Mouse (Mus musculus) heart, embryonic 13.5 days (tissue): ENCODE measurements around the gene Nos2. TPM values are rescaled to one million over a fixed set of nuclear protein-coding genes. Genes with fewer than 3 reads are reported as not detected.
"Not testable (repeated sequence)": the region's sequence is repeated elsewhere in the genome, so short reads cannot be mapped to it uniquely, and the experiment has no call there.

ENCODE experiments used
- ATAC-seq: fragments of 200-750 bp; cut with Nextera tagmentation; 2 replicates; pipeline ENCODE4 v1.8.0; 2017; ENCODE audit warnings: moderate TSS enrichment; ENCODE audit not compliant: insufficient number of reproducible peaks, low FRiP score, low TSS enrichment; ENCODE audit errors: extremely low read depth
- H3K27ac ChIP-seq: fragments of 300-500 bp; sonication (generic); replicated peaks from 2 replicates; pipeline ENCODE4 v1.5.1; 2015; ENCODE audit warnings: moderate library complexity, mild to moderate bottlenecking, inconsistent platforms
- H3K27me3 ChIP-seq: fragments of 300-500 bp; sonication (generic); replicated peaks from 2 replicates; pipeline ENCODE4 v1.6.1; 2015; ENCODE audit warnings: mild to moderate bottlenecking, inconsistent platforms
- H3K36me3 ChIP-seq: fragments of 300-500 bp; sonication (generic); 2 replicates; pipeline ENCODE4 v1.6.1; 2015; ENCODE audit warnings: mild to moderate bottlenecking, inconsistent platforms
- H3K4me1 ChIP-seq: fragments of 300-500 bp; sonication (generic); 2 replicates; pipeline ENCODE4 v1.6.1; 2015; ENCODE audit warnings: inconsistent platforms
- H3K4me2 ChIP-seq: fragments of 300-500 bp; sonication (generic); 2 replicates; pipeline ENCODE4 v1.6.1; 2015; ENCODE audit warnings: inconsistent platforms, mild to moderate bottlenecking, moderate library complexity
- H3K4me3 ChIP-seq: fragments of 300-500 bp; sonication (generic); 2 replicates; pipeline ENCODE4 v1.5.1; 2015; ENCODE audit warnings: moderate library complexity, mild to moderate bottlenecking, inconsistent platforms
- H3K9ac ChIP-seq: fragments of 300-500 bp; sonication (generic); 2 replicates; pipeline ENCODE4 v1.6.1; 2015; ENCODE audit warnings: inconsistent platforms, mild to moderate bottlenecking, moderate library complexity
- H3K9me3 ChIP-seq: fragments of 300-500 bp; sonication (generic); 2 replicates; pipeline ENCODE4 v1.6.1; 2016; ENCODE audit warnings: inconsistent platforms
- WGBS: fragments of 180-500 bp; shearing (Covaris S2); methylation state at CpG from one replicate; pipeline ENCODE4 v1.1.7; 2015; ENCODE audit warnings: mixed read lengths; 5-methylcytosine and 5-hydroxymethylcytosine counted together
- polyA plus RNA-seq: library from polyadenylated mRNA; unstranded; fragments of >200 nt; fragmentation: Nextera tagmentation; extraction: Ambion mirVana; gene quantifications from 2 replicates; pipeline ENCODE4 v1.2.1, GENCODE M21; 2015

The Nos2 gene
- polyA plus RNA-seq, 1 experiment from 2014 or later, result 0.84 TPM

GRCm38 (mm10) chr11:78978176-78979019 is 57.8 kb downstream of the Nos2 start:
- 81% methylated on average over 12 of the region's 12 CpGs for WGBS
- Histone ChIP-seq H3K9me3 (no peaks in the 10 kb centered on the region), H3K4me1 (peaks cover 3% of the 10 kb centered on the region), H3K9ac (no peak overlapping the region), H3K4me2 (no peak overlapping the region), H3K27me3 (no peaks in the 10 kb centered on the region), H3K27ac (no peak overlapping the region), H3K4me3 (no peak overlapping the region), H3K36me3 (peaks cover 4% of the 10 kb centered on the region; the same call in 1 of the 2 replicates)
- no peak for ATAC-seq

- Histone ChIP-seq H3K9me3 (no peaks in the 10 kb centered on the region), H3K27ac (no peak overlapping the region; the same call in 1 of the 2 replicates)
Measured at GRCm38 (mm10) chr11:78980083-78980634, 59.6 kb downstream of the Nos2 start.

GRCm38 (mm10) chr11:78982042-78982441 is 61.5 kb downstream of the Nos2 start:
- Histone ChIP-seq H3K9me3 (no peaks in the 10 kb centered on the region), H3K27me3 (no peaks in the 10 kb centered on the region), H3K9ac (no peak overlapping the region), H3K36me3 (no peaks in the 10 kb centered on the region), H3K27ac (no peak overlapping the region), H3K4me3 (no peak overlapping the region), H3K4me1 (peaks cover 9% of the 10 kb centered on the region), H3K4me2 (peak overlapping the region; percentile 62)
- 60% methylated on average over 2 of the region's 2 CpGs for WGBS
- no peak for ATAC-seq

More at GRCm38 (mm10) chr11:78980083-78980634, 59.6 kb downstream of the Nos2 start:
- H3K4me3 ChIP-seq, result no peak overlapping the region
- peaks cover 4% of the 10 kb centered on the region; the same call in 1 of the 2 replicates for H3K36me3 ChIP-seq
- peaks cover 6% of the 10 kb centered on the region for H3K4me1 ChIP-seq
- no peak for ATAC-seq
- no peak overlapping the region for H3K4me2 ChIP-seq
- no peak overlapping the region for H3K9ac ChIP-seq
- no peaks in the 10 kb centered on the region for H3K27me3 ChIP-seq
- 57% methylated on average over 4 of the region's 4 CpGs for WGBS

- no peak for ATAC-seq
- Histone ChIP-seq H3K9me3 (no peaks in the 10 kb centered on the region), H3K27me3 (no peaks in the 10 kb centered on the region), H3K9ac (no peak overlapping the region), H3K36me3 (no peaks in the 10 kb centered on the region), H3K4me2 (peak overlapping the region; percentile 62), H3K27ac (no peak overlapping the region), H3K4me3 (peak overlapping the region; percentile 48), H3K4me1 (peaks cover 9% of the 10 kb centered on the region)
- 74% methylated on average over 12 of the region's 12 CpGs for WGBS
Measured at GRCm38 (mm10) chr11:78982513-78983291, 62.1 kb downstream of the Nos2 start.

- no peak for ATAC-seq
- Histone ChIP-seq H3K4me3 (peak overlapping the region; percentile 48), H3K4me2 (peak overlapping the region; percentile 62), H3K36me3 (no peaks in the 10 kb centered on the region), H3K9me3 (no peaks in the 10 kb centered on the region), H3K27ac (no peak overlapping the region), H3K9ac (peak overlapping the region; percentile 68), H3K27me3 (no peaks in the 10 kb centered on the region), H3K4me1 (peaks cover 9% of the 10 kb centered on the region)
- WGBS, result 69% methylated on average over 7 of the region's 7 CpGs
Measured at GRCm38 (mm10) chr11:78983539-78983938, 63.0 kb downstream of the Nos2 start.

GRCm38 (mm10) chr11:78984483-78985177 is 64.0 kb downstream of the Nos2 start, which contains the start of gene Lgals9:
Gene Lgals9, minus strand, starts transcription at chr11:78984946.
- Histone ChIP-seq H3K4me1 (peaks cover 9% of the 10 kb centered on the region), H3K4me2 (peak within 1 kb of the TSS; percentile 62), H3K9me3 (0 out of 2 replicates have a peak, but pooled peaks cover 8% of the 10 kb centered on the region), H3K36me3 (no peaks in the 10 kb centered on the region), H3K27me3 (no peaks in the 10 kb centered on the region), H3K4me3 (peak within 1 kb of the TSS; percentile 48), H3K27ac (peak within 1 kb of the TSS; percentile 53), H3K9ac (peak within 1 kb of the TSS; percentile 68)
- peak; percentile 8; the same call in 1 of the 2 replicates for ATAC-seq
- 46% methylated on average over 10 of the region's 10 CpGs for WGBS

GRCm38 (mm10) chr11:78985505-78985904 is 64.9 kb downstream of the Nos2 start:
- no peak overlapping the region for H3K9ac ChIP-seq
- ATAC-seq, result no peak

GRCm38 (mm10) chr11:78986311-78987002 is 65.9 kb downstream of the Nos2 start:
- no peak overlapping the region for H3K9ac ChIP-seq
- 80% methylated on average over 10 of the region's 10 CpGs for WGBS
- no peak overlapping the region for H3K4me3 ChIP-seq
- ATAC-seq, result no peak
- H3K27ac ChIP-seq, result no peak overlapping the region
- peaks cover 9% of the 10 kb centered on the region for H3K4me1 ChIP-seq
- no peaks in the 10 kb centered on the region for H3K27me3 ChIP-seq
- H3K4me2 ChIP-seq, result no peak overlapping the region
- peaks cover 14% of the 10 kb centered on the region; the same call in 1 of the 2 replicates for H3K9me3 ChIP-seq
- no peaks in the 10 kb centered on the region for H3K36me3 ChIP-seq

More at GRCm38 (mm10) chr11:78985505-78985904, 64.9 kb downstream of the Nos2 start:
- Histone ChIP-seq H3K4me1 (peaks cover 9% of the 10 kb centered on the region), H3K27ac (no peak overlapping the region), H3K9me3 (peaks cover 14% of the 10 kb centered on the region; the same call in 1 of the 2 replicates), H3K36me3 (no peaks in the 10 kb centered on the region), H3K4me3 (no peak overlapping the region), H3K27me3 (no peaks in the 10 kb centered on the region), H3K4me2 (no peak overlapping the region)

- H3K4me3 ChIP-seq, H3K27ac ChIP-seq, H3K27me3 ChIP-seq, H3K9ac ChIP-seq, H3K4me2 ChIP-seq, H3K36me3 ChIP-seq, ATAC-seq, H3K4me1 ChIP-seq: not testable (repeated sequence)
- peaks cover 14% of the 10 kb centered on the region; the same call in 1 of the 2 replicates for H3K9me3 ChIP-seq
- 89% methylated on average over 11 of the region's 11 CpGs for WGBS
Measured at GRCm38 (mm10) chr11:78989206-78989605, 68.6 kb downstream of the Nos2 start.

- Histone ChIP-seq H3K4me2 (no peak overlapping the region), H3K27ac (no peak overlapping the region), H3K4me1 (peaks cover 3% of the 10 kb centered on the region), H3K4me3 (no peak overlapping the region), H3K9ac (no peak overlapping the region), H3K36me3 (no peaks in the 10 kb centered on the region), H3K27me3 (no peaks in the 10 kb centered on the region), H3K9me3 (peaks cover 14% of the 10 kb centered on the region; the same call in 1 of the 2 replicates)
- ATAC-seq, result no peak
- WGBS, result 82% methylated on average over 9 of the region's 9 CpGs
Measured at GRCm38 (mm10) chr11:78990096-78990495, 69.5 kb downstream of the Nos2 start.
